Mouse (Mus musculus): ENCODE data around the gene Il17re.

Il17re gene

DNA sequence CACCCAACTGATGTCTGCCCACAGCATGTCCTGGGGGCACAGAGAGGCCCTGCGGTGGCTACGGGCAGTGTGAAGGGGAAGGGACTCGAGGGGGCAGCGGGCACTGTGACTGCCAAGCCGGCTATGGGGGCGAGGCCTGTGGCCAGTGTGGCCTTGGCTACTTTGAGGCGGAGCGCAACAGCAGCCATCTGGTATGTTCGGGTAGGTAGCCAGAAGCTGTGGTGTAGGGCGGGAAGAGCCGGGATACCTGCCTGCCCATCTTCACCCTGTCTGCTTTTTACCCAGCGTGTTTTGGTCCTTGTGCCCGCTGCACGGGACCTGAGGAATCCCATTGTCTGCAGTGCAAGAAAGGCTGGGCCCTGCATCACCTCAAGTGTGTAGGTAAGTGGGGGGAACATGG lies 31.1 kb downstream of the Il17re start:
- DNase-seq (ENCODE audit: low read depth) = no peak

- DNase-seq (ENCODE audit: low read depth) = no peak
These were observed 34.0 kb downstream of the Il17re start for GRCm38 (mm10) chr6:113492101-113492864.

- peak; percentile 92 for DNase-seq (ENCODE audit: low read depth)
These were observed 36.0 kb downstream of the Il17re start for GRCm38 (mm10) chr6:113494258-113494788.

- no peak for DNase-seq (ENCODE audit: low read depth)
These were observed 36.9 kb downstream of the Il17re start for GRCm38 (mm10) chr6:113495071-113495675.

DNA sequence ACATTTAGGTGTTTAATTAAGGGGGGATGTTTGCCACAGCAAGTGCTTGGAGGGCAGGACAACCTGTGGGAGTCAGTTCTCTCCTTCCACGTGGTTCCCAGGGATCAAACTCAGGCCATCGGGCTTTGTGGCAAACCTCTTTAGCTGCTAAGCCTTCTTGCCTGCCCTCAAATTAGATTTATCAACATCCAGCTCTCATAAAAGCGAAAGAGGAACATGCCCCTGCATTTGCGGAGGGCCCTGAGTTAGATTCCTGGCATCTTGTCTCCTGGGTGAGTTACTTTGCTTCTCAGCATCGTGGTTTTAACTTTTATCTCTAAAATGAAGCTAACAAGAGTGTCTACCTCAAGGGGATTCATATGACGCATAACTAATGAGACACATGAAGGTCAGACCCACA lies 41.1 kb downstream of the Il17re start:
- no peak for DNase-seq (ENCODE audit: low read depth)

DNA sequence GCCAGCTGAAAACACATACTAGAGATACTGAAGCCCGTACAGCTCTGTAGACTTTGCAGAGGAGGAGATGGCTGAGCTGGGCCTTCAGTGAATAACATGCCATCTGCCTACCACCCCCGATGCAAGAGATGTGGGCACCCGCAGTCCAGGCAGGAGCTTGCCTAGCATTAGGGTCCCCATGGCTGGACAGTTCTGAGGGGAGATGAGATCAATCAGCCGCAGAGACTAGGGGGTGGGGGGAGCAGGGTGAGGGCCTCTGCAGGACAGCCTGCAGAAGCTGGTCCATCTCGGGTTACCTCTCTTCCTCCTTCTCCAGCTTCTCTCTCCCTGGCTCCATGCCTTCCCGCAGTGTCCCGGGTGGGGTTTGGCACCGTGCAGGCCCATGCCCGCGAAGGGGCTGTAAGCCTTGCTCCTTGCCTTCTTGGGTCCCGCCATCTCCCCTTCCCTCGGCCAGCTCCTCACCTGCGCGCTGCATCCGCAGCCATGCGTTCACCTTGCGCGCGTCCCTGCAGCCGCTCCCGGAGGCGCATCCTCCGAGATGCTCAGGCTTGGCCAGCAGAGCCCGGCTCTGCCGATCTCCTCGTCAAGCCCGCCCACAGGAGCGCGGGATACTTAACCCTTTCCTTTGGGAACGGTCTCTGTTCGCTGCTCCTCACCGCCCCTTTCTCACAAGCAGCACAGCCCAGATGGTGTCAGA lies 43.3 kb downstream of the Il17re start, which contains the start of gene Prrt3:
Prrt3 (minus strand) TSS at position 544 of the 697 bp plus-strand sequence.
- no peak for DNase-seq (ENCODE audit: low read depth)

DNA sequence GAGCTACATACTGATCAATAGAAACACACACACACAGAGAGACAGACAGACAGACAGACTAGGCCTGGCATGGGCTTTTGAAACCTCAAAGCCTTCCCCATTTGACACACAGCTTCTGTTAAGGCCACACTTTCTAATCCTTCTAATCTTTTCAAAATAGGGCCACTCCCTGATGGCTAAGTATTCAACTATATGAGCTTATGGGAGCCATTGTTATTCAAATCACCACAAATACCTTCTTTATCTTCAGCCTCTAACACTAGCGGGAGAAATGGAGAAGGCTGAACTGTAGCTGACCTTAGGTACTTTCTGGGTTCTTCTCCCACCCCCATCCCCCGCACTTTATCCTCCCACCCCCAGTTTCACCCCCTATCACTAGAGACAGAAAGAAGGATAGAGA lies 44.5 kb downstream of the Il17re start:
- DNase-seq (ENCODE audit: low read depth) = no peak

DNA sequence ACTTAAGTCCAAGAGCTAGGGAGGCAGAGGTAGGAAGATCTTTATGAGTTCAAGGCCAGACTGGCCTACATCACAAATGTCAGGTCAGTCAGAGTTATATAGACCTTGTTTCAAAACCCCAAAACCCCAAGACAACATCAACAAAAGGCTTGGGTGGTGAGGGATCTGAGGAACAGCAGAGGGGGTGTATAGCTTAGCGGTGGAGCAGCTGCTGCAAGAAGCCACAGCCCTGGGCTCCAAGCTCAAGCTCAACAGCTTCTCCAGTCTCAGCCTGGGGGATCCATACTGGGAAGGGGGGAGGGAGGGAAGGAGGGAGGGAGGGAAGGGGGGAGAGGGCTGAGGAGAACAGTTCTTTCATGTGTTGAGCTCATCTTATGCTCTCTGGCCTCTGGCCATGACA lies 47.4 kb downstream of the Il17re start:
- no peak for DNase-seq (ENCODE audit: low read depth)

GRCm38 (mm10) chr6:113507130-113507529 lies 48.8 kb downstream of the Il17re start:
- no peak for DNase-seq (ENCODE audit: low read depth)

- DNase-seq (ENCODE audit: low read depth) = no peak
These were observed 50.1 kb downstream of the Il17re start for GRCm38 (mm10) chr6:113508272-113508946.

DNA sequence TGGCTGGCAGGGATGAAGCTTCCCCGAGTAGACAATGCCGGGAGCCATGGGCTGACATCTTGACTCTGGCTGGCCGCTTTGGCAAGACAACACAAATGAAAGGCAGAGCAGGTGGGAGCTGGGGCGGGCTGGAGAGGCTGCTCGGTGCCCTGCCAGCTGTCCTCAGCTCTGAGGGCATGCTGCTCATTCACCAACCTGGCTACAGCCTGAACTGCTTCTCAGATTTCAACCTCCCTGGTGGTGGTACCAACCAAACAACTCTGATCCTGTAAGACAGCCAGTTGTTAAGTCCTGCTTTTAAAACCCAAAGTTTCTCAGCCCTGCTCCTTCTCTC lies 50.6 kb downstream of the Il17re start:
- no peak for DNase-seq (ENCODE audit: low read depth)

GRCm38 (mm10) chr6:113513944-113514343 lies 55.7 kb downstream of the Il17re start:
- no peak for DNase-seq (ENCODE audit: low read depth)

GRCm38 (mm10) chr6:113514600-113514999 lies 56.3 kb downstream of the Il17re start:
- no peak for DNase-seq (ENCODE audit: low read depth)

GRCm38 (mm10) chr6:113517434-113518080 lies 59.3 kb downstream of the Il17re start:
- no peak for DNase-seq (ENCODE audit: low read depth)
